Mouse (Mus musculus) lung, postnatal 0 days (tissue): Measurements from ENCODE around the gene Dnajb13.

Source experiments
- CTCF ChIP-seq: IDR thresholded peaks from 2 replicates; pipeline ENCODE4 v1.5.1; 2016; ENCODE audit warnings: antibody characterized with exemption, mild to moderate bottlenecking
- EP300 ChIP-seq: IDR thresholded peaks from 2 replicates; pipeline ENCODE4 v1.6.1; 2016; ENCODE audit warnings: antibody characterized with exemption, mild to moderate bottlenecking, control low read depth

GRCm38 (mm10) chr7:100463757-100464156, 51.0 kb downstream of the Dnajb13 start:
- TF ChIP-seq CTCF = no peak
- no peak for TF ChIP-seq EP300
